Mouse (Mus musculus): Measurements from ENCODE around the gene Atp5d. TPM values are rescaled to one million over a fixed set of nuclear protein-coding genes. Genes with fewer than 3 reads are reported as not detected.

Gene Atp5d
- total and polyA plus RNA-seq, 3 experiments, result 1,015 to 1,938 (median 1,150) TPM

- Histone ChIP-seq H3K4me3 (peak overlapping the region; percentile 99), H3K36me3 (ENCODE audit: control insufficient read depth, insufficient read depth, low read length) (peaks cover 2% of the 10 kb centered on the region), H3K79me2 (replicated peaks; ENCODE audit: control insufficient read depth, insufficient read depth, low read length) (peaks cover 5% of the 10 kb centered on the region), H3K27ac (peak overlapping the region; percentile 96), H3K27me3 (ENCODE audit: control insufficient read depth, insufficient read depth, low read length) (no peaks in the 10 kb centered on the region), H3K9ac (ENCODE audit: low read depth, low read length) (peak overlapping the region; percentile 97), H3K4me1 (ENCODE audit: control insufficient read depth, insufficient read depth, low read length) (peaks cover 10% of the 10 kb centered on the region)
- no peak for TF ChIP-seq CTCF (IDR thresholded peaks at IDR 0.05)
- TF ChIP-seq POLR2A (IDR thresholded peaks at IDR 0.05; ENCODE audit: insufficient read depth, low read depth, low read length), result peak; percentile 29; the same call in 1 of the 2 replicates
- no peak for TF ChIP-seq EP300 (IDR thresholded peaks at IDR 0.05; ENCODE audit: insufficient read depth, low read depth, low read length)
- DNase-seq, result peak; percentile 94 to 96
- under 1% methylated on average over 48 of the region's 48 CpGs for WGBS
- intact Hi-C loops (cut with DNase I), result loop anchor here (5.0 kb wide), 1 partner anchor 316 kb away; the partner anchor contains the start of gene Ptbp1
Observed at GRCm38 (mm10) chr10:80168038-80168661, 29.7 kb downstream of the Atp5d start.

DNA sequence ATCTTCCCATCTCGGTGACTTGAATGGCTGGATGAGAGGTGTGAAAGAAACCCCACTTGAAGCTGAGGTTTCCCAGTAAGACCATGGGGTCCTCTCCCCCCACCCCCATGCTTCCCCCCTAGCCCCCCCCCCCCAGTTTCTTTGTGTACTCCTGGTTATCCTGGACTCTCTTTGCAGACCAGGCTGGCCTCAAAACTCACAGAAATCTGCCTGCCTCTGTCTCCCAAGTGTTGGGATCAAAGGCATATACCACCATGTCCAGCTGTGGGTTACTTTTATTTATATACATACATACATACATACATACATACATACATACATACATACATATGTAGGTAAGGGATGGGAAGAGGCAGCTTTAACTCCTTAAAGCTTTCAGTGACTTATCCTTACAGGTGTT, 30.6 kb downstream of the Atp5d start:
- no peak for TF ChIP-seq CTCF (IDR thresholded peaks at IDR 0.05)
- no peak for TF ChIP-seq EP300 (IDR thresholded peaks at IDR 0.05; ENCODE audit: insufficient read depth, low read depth, low read length)
- no peak for TF ChIP-seq POLR2A (IDR thresholded peaks at IDR 0.05; ENCODE audit: insufficient read depth, low read depth, low read length)
- 46% methylated on average over 1 of the region's 1 CpGs for WGBS
- peak overlapping the region; percentile 96 for H3K27ac ChIP-seq
- H3K4me3 ChIP-seq, result peak overlapping the region; percentile 99
- H3K4me1 ChIP-seq (ENCODE audit: control insufficient read depth, insufficient read depth, low read length), result peaks cover 8% of the 10 kb centered on the region
- H3K27me3 ChIP-seq (ENCODE audit: control insufficient read depth, insufficient read depth, low read length), result no peaks in the 10 kb centered on the region
- H3K9ac ChIP-seq (ENCODE audit: low read depth, low read length), result no peak overlapping the region
- intact Hi-C loops (cut with DNase I), result loop anchor here (5.0 kb wide), 1 partner anchor 317 kb away; the partner anchor contains the start of gene Ptbp1
- H3K79me2 ChIP-seq (replicated peaks; ENCODE audit: control insufficient read depth, insufficient read depth, low read length), result peaks cover 5% of the 10 kb centered on the region
- no peak for DNase-seq
- H3K36me3 ChIP-seq (ENCODE audit: control insufficient read depth, insufficient read depth, low read length), result peaks cover 2% of the 10 kb centered on the region

- DNase-seq, result no peak
- intact Hi-C loops (cut with DNase I), result loop anchor here (5.0 to 10.0 kb wide), 2 partner anchors 155 to 317 kb away; partner anchors contain the start of genes 2310011J03Rik, Pcsk4, Ptbp1 and Reep6
- peaks cover 2% of the 10 kb centered on the region for H3K36me3 ChIP-seq (ENCODE audit: control insufficient read depth, insufficient read depth, low read length)
- no peak for TF ChIP-seq POLR2A (IDR thresholded peaks at IDR 0.05; ENCODE audit: insufficient read depth, low read depth, low read length)
- TF ChIP-seq CTCF (IDR thresholded peaks at IDR 0.05), result no peak
- no peak for TF ChIP-seq EP300 (IDR thresholded peaks at IDR 0.05; ENCODE audit: insufficient read depth, low read depth, low read length)
- no peaks in the 10 kb centered on the region for H3K27me3 ChIP-seq (ENCODE audit: control insufficient read depth, insufficient read depth, low read length)
- no peak overlapping the region for H3K4me3 ChIP-seq
- WGBS, result 90% methylated on average over 7 of the region's 7 CpGs
- H3K9ac ChIP-seq (ENCODE audit: low read depth, low read length), result no peak overlapping the region
- peaks cover 7% of the 10 kb centered on the region for H3K4me1 ChIP-seq (ENCODE audit: control insufficient read depth, insufficient read depth, low read length)
- peaks cover 5% of the 10 kb centered on the region for H3K79me2 ChIP-seq (replicated peaks; ENCODE audit: control insufficient read depth, insufficient read depth, low read length)
- no peak overlapping the region for H3K27ac ChIP-seq
Observed at GRCm38 (mm10) chr10:80169651-80170050, 31.2 kb downstream of the Atp5d start.

GRCm38 (mm10) chr10:80170052-80170451, 31.6 kb downstream of the Atp5d start:
- no peak overlapping the region for H3K4me3 ChIP-seq
- WGBS, result 91% methylated on average over 16 of the region's 16 CpGs
- H3K9ac ChIP-seq (ENCODE audit: low read depth, low read length), result no peak overlapping the region
- peaks cover 5% of the 10 kb centered on the region for H3K79me2 ChIP-seq (replicated peaks; ENCODE audit: control insufficient read depth, insufficient read depth, low read length)
- no peaks in the 10 kb centered on the region for H3K27me3 ChIP-seq (ENCODE audit: control insufficient read depth, insufficient read depth, low read length)
- TF ChIP-seq EP300 (IDR thresholded peaks at IDR 0.05; ENCODE audit: insufficient read depth, low read depth, low read length) (no peak), POLR2A (IDR thresholded peaks at IDR 0.05; ENCODE audit: insufficient read depth, low read depth, low read length) (no peak), CTCF (IDR thresholded peaks at IDR 0.05) (no peak)
- no peak overlapping the region for H3K27ac ChIP-seq
- no peak for DNase-seq
- H3K36me3 ChIP-seq (ENCODE audit: control insufficient read depth, insufficient read depth, low read length), result peaks cover 2% of the 10 kb centered on the region
- H3K4me1 ChIP-seq (ENCODE audit: control insufficient read depth, insufficient read depth, low read length), result peaks cover 7% of the 10 kb centered on the region
- intact Hi-C loops (cut with DNase I), result loop anchor here (10.0 kb wide), 1 partner anchor 155 kb away; the partner anchor contains the start of genes 2310011J03Rik, Pcsk4 and Reep6

GRCm38 (mm10) chr10:80170601-80171021, 32.2 kb downstream of the Atp5d start:
- Histone ChIP-seq H3K9ac (ENCODE audit: low read depth, low read length) (no peak overlapping the region), H3K36me3 (ENCODE audit: control insufficient read depth, insufficient read depth, low read length) (peaks cover 2% of the 10 kb centered on the region), H3K4me3 (no peak overlapping the region), H3K27ac (no peak overlapping the region), H3K79me2 (replicated peaks; ENCODE audit: control insufficient read depth, insufficient read depth, low read length) (peaks cover 5% of the 10 kb centered on the region), H3K4me1 (ENCODE audit: control insufficient read depth, insufficient read depth, low read length) (peaks cover 6% of the 10 kb centered on the region), H3K27me3 (ENCODE audit: control insufficient read depth, insufficient read depth, low read length) (no peaks in the 10 kb centered on the region)
- intact Hi-C loops (cut with DNase I), result loop anchor here (10.0 kb wide), 1 partner anchor 154 kb away; the partner anchor contains the start of genes 2310011J03Rik, Pcsk4 and Reep6
- no peak for DNase-seq
- TF ChIP-seq CTCF (IDR thresholded peaks at IDR 0.05) (no peak), EP300 (IDR thresholded peaks at IDR 0.05; ENCODE audit: insufficient read depth, low read depth, low read length) (no peak), POLR2A (IDR thresholded peaks at IDR 0.05; ENCODE audit: insufficient read depth, low read depth, low read length) (no peak)
- 97% methylated on average over 19 of the region's 19 CpGs for WGBS

GRCm38 (mm10) chr10:80171252-80171651, 32.8 kb downstream of the Atp5d start:
- peaks cover 2% of the 10 kb centered on the region for H3K36me3 ChIP-seq (ENCODE audit: control insufficient read depth, insufficient read depth, low read length)
- H3K27me3 ChIP-seq (ENCODE audit: control insufficient read depth, insufficient read depth, low read length), result no peaks in the 10 kb centered on the region
- no peak for DNase-seq
- no peak for TF ChIP-seq EP300 (IDR thresholded peaks at IDR 0.05; ENCODE audit: insufficient read depth, low read depth, low read length)
- TF ChIP-seq POLR2A (IDR thresholded peaks at IDR 0.05; ENCODE audit: insufficient read depth, low read depth, low read length), result no peak
- TF ChIP-seq CTCF (IDR thresholded peaks at IDR 0.05), result no peak
- intact Hi-C loops (cut with DNase I), result loop anchor here (10.0 kb wide), 1 partner anchor 154 kb away; the partner anchor contains the start of genes 2310011J03Rik, Pcsk4 and Reep6
- no peak overlapping the region for H3K27ac ChIP-seq
- peaks cover 5% of the 10 kb centered on the region for H3K79me2 ChIP-seq (replicated peaks; ENCODE audit: control insufficient read depth, insufficient read depth, low read length)
- H3K9ac ChIP-seq (ENCODE audit: low read depth, low read length), result no peak overlapping the region
- no peak overlapping the region for H3K4me3 ChIP-seq
- peaks cover 6% of the 10 kb centered on the region for H3K4me1 ChIP-seq (ENCODE audit: control insufficient read depth, insufficient read depth, low read length)
- 81% methylated on average over 15 of the region's 15 CpGs for WGBS
